Mouse (Mus musculus) ES-E14 (cell line): Measurements from ENCODE around the gene Sulf2. TPM values are rescaled to one million over a fixed set of nuclear protein-coding genes. Genes with fewer than 3 reads are reported as not detected.
A peak's percentile ranks its signal among the peaks of the same experiment; 100 is the strongest.

Source experiments
- DNase-seq: peaks from one replicate; pipeline ENCODE4 v3.0.0-alpha.2; 2013; ENCODE audit warnings: low read depth, low spot score
- H3K27ac ChIP-seq: 2 replicates; pipeline ENCODE4 v1.5.1; 2012; ENCODE audit warnings: low read depth, mild to moderate bottlenecking, low read length, moderate library complexity, mixed read lengths; ENCODE audit not compliant: poor library complexity, insufficient read depth, severe bottlenecking
- H3K36me3 ChIP-seq: 2 replicates; pipeline ENCODE4 v1.6.1; 2012; ENCODE audit warnings: mild to moderate bottlenecking, low read length, moderate library complexity, mixed read lengths; ENCODE audit not compliant: control insufficient read depth, poor library complexity, insufficient read depth, severe bottlenecking
- H3K4me1 ChIP-seq, 2 experiments: fragments of 150-350 bp in 1 of 2; sonication (generic) in 1 of 2; 2 replicates each; pipeline ENCODE4 v1.6.1; 2012; ENCODE audit warnings: low read length in 2 of 2, mild to moderate bottlenecking in 1 of 2, mixed read lengths in 1 of 2; ENCODE audit not compliant: control insufficient read depth in 2 of 2, insufficient read depth in 2 of 2, poor library complexity in 1 of 2
- H3K4me3 ChIP-seq, 2 experiments: fragments of 150-350 bp in 1 of 2; sonication (generic) in 1 of 2; 2 replicates each; pipeline ENCODE4 v1.5.1; 2012; ENCODE audit warnings: low read length in 2 of 2, low read depth in 1 of 2, mild to moderate bottlenecking in 1 of 2, mixed read lengths in 1 of 2; ENCODE audit not compliant: insufficient read depth in 1 of 2, poor library complexity in 1 of 2, severe bottlenecking in 1 of 2
- H3K9ac ChIP-seq: 2 replicates; pipeline ENCODE4 v1.6.1; 2012; ENCODE audit warnings: low read depth, mild to moderate bottlenecking, low read length, mixed read lengths; ENCODE audit not compliant: poor library complexity, insufficient read depth, severe bottlenecking
- H3K9me3 ChIP-seq: fragments of 150-350 bp; sonication (generic); 2 replicates; pipeline ENCODE4 v1.6.1; 2012; ENCODE audit warnings: low read depth, mild to moderate bottlenecking, low read length; ENCODE audit not compliant: control insufficient read depth, insufficient read depth
- CHD2 ChIP-seq: IDR thresholded peaks from 2 replicates; pipeline ENCODE4 v1.6.1; 2014; ENCODE audit warnings: mild to moderate bottlenecking, low read depth, low read length, inconsistent platforms
- HCFC1 ChIP-seq: IDR thresholded peaks from 2 replicates; pipeline ENCODE4 v1.6.1; 2012; ENCODE audit warnings: low read length, inconsistent platforms, borderline replicate concordance; ENCODE audit not compliant: insufficient read depth
- MAFK ChIP-seq: IDR thresholded peaks from 2 replicates; pipeline ENCODE4 v1.6.1; 2014; ENCODE audit warnings: mild to moderate bottlenecking, low read depth, low read length, inconsistent platforms; ENCODE audit not compliant: insufficient read depth
- ZC3H11A ChIP-seq: IDR thresholded peaks from 2 replicates; pipeline ENCODE4 v1.6.1; 2012; ENCODE audit warnings: low read depth, mild to moderate bottlenecking, inconsistent platforms, low read length, borderline replicate concordance
- ZNF384 ChIP-seq: IDR thresholded peaks from 2 replicates; pipeline ENCODE4 v1.6.1; 2012; ENCODE audit warnings: low read depth, low read length, inconsistent platforms
- in situ Hi-C, 2 experiments: fragments of 600-800 bp; cut with MboI; formaldehyde crosslinking; loops; one replicate each; pipeline ENCODE4 v1.15.1; 2025; ENCODE audit warnings: low sequenced_read_pairs in 2 of 2, inconsistent platforms in 1 of 2; ENCODE audit not compliant: unreplicated experiment in 2 of 2
- total RNA-seq: library from RNA; depleted of rRNA; stranded (reverse); fragments of 300-350 nt; gene quantifications from 2 replicates; pipeline ENCODE4 v1.2.3, GENCODE M21; 2012

Gene Sulf2
- total RNA-seq, 1 experiment: 102 TPM

- TF ChIP-seq ZNF384: no peak
- no peak for TF ChIP-seq CHD2
- no peak for TF ChIP-seq ZC3H11A
- TF ChIP-seq HCFC1: no peak
- no peak for TF ChIP-seq MAFK
- Histone ChIP-seq H3K4me1 (peaks cover 21 to 69% of the 10 kb centered on the region in 2 experiments), H3K27ac (peak overlapping the region; percentile 59; the same call in 1 of the 2 replicates), H3K9ac (peak overlapping the region; percentile 29; the same call in 1 of the 2 replicates), H3K36me3 (peaks cover 10% of the 10 kb centered on the region; the same call in 1 of the 2 replicates), H3K4me3 (no peak overlapping the region), H3K9me3 (no peaks in the 10 kb centered on the region)
- in situ Hi-C loops: no loop called here
- no peak for DNase-seq
Measured at GRCm38 (mm10) chr2:166141910-166142309, 13.6 kb downstream of the Sulf2 start.

DNA sequence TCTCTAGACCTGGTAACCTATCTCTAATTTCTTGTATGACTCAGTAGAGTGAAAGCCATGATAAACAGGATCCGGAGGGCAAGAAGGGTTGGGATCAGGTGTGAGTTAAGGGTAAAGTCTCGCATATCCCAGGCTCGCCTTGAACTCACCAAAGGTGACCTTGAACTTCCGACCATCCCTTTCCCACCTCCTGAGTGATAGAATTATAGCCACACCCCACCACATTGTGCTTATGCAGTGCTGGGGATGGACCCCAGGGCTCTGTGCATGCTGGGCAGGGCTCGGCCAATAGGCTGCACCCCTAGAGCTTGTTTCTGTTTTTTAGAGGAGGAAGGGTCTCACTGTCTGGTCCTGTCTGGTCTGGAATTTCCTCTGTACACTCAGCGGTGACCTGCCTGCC is 14.4 kb downstream of the Sulf2 start:
- H3K9me3 ChIP-seq: no peaks in the 10 kb centered on the region
- in situ Hi-C loops: no loop called here
- DNase-seq: no peak
- TF ChIP-seq ZC3H11A: no peak
- peak overlapping the region; percentile 59; the same call in 1 of the 2 replicates for H3K27ac ChIP-seq
- peaks cover 10% of the 10 kb centered on the region; the same call in 1 of the 2 replicates for H3K36me3 ChIP-seq
- peak overlapping the region in 1 of 2 experiments; percentile 19; a peak in 2 of 4 replicates for H3K4me3 ChIP-seq
- peaks cover 21 to 67% of the 10 kb centered on the region in 2 experiments for H3K4me1 ChIP-seq
- no peak overlapping the region; the same call in 1 of the 2 replicates for H3K9ac ChIP-seq

- TF ChIP-seq ZNF384: no peak
- TF ChIP-seq ZC3H11A: no peak
- no peak for TF ChIP-seq MAFK
- no peaks in the 10 kb centered on the region for H3K9me3 ChIP-seq
- no peak overlapping the region for H3K9ac ChIP-seq
- H3K4me1 ChIP-seq: peaks cover 21 to 64% of the 10 kb centered on the region in 2 experiments
- peak overlapping the region in 1 of 2 experiments; percentile 19; a peak in 2 of 4 replicates for H3K4me3 ChIP-seq
- peak overlapping the region; percentile 47 for H3K27ac ChIP-seq
- no peak for DNase-seq
- in situ Hi-C loops: no loop called here
- peaks cover 7% of the 10 kb centered on the region; the same call in 1 of the 2 replicates for H3K36me3 ChIP-seq
Measured at GRCm38 (mm10) chr2:166140427-166140826, 15.0 kb downstream of the Sulf2 start.

GRCm38 (mm10) chr2:166138308-166138707 is 17.2 kb downstream of the Sulf2 start:
- Histone ChIP-seq H3K36me3 (peaks cover 7% of the 10 kb centered on the region; the same call in 1 of the 2 replicates), H3K4me3 (no peak overlapping the region), H3K9me3 (no peaks in the 10 kb centered on the region), H3K9ac (no peak overlapping the region; the same call in 1 of the 2 replicates), H3K27ac (peak overlapping the region; percentile 36; the same call in 1 of the 2 replicates), H3K4me1 (peaks cover 16 to 59% of the 10 kb centered on the region in 2 experiments)
- DNase-seq: no peak
- no peak for TF ChIP-seq ZC3H11A
- TF ChIP-seq CHD2: no peak
- TF ChIP-seq MAFK: no peak
- TF ChIP-seq ZNF384: no peak
- no peak for TF ChIP-seq HCFC1
- in situ Hi-C loops: no loop called here

- TF ChIP-seq ZC3H11A (no peak), CHD2 (no peak), ZNF384 (no peak), MAFK (no peak), HCFC1 (no peak)
- Histone ChIP-seq H3K9me3 (no peaks in the 10 kb centered on the region), H3K4me3 (no peak overlapping the region), H3K9ac (no peak overlapping the region), H3K36me3 (peaks cover 12% of the 10 kb centered on the region; the same call in 1 of the 2 replicates), H3K27ac (no peak overlapping the region), H3K4me1 (peaks cover 14 to 54% of the 10 kb centered on the region in 2 experiments; a peak in 3 of 4 replicates)
- in situ Hi-C loops: no loop called here
- no peak for DNase-seq
Measured at GRCm38 (mm10) chr2:166137467-166137866, 18.0 kb downstream of the Sulf2 start.
